Mouse (Mus musculus): ENCODE data around the gene Aass. TPM values are rescaled to one million over a fixed set of nuclear protein-coding genes. Genes with fewer than 3 reads are reported as not detected.

Aass gene
- polyA plus RNA-seq, 1 experiment = not detected

GRCm38 (mm10) chr6:23143980-23144379 lies 11.2 kb upstream of the Aass start:
- Histone ChIP-seq H3K27me3 (ENCODE audit: control insufficient read depth, insufficient read depth, insufficient read length) (no peaks in the 10 kb centered on the region), H3K36me3 (ENCODE audit: control insufficient read depth, insufficient read depth) (no peaks in the 10 kb centered on the region), H3K4me3 (ENCODE audit: insufficient read depth, poor library complexity, severe bottlenecking) (no peak overlapping the region), H3K79me3 (ENCODE audit: low read depth) (no peaks in the 10 kb centered on the region), H3ac (ENCODE audit: control insufficient read depth, insufficient read length, low read depth) (no peak overlapping the region), H3K79me2 (ENCODE audit: control insufficient read depth, insufficient read depth) (no peaks in the 10 kb centered on the region)
- TF ChIP-seq MAX (IDR thresholded peaks at IDR 0.05) = no peak
- TF ChIP-seq CTCF (IDR thresholded peaks at IDR 0.05; ENCODE audit: control insufficient read depth, insufficient read depth, insufficient read length) = no peak
- TF ChIP-seq FOSL1 (IDR thresholded peaks at IDR 0.05; ENCODE audit: insufficient read depth, low read length, poor library complexity, severe bottlenecking) = no peak
- no peak for TF ChIP-seq USF1 (IDR thresholded peaks at IDR 0.05; ENCODE audit: low read depth)
- TF ChIP-seq CEBPB (IDR thresholded peaks at IDR 0.05; ENCODE audit: low read depth) = no peak
- no peak for TF ChIP-seq MYOD1 (IDR thresholded peaks at IDR 0.05; ENCODE audit: control insufficient read depth, insufficient read length, low read depth)
- no peak for TF ChIP-seq MYOG (IDR thresholded peaks at IDR 0.05; ENCODE audit: control insufficient read depth, extremely low read depth, insufficient read length)

DNA sequence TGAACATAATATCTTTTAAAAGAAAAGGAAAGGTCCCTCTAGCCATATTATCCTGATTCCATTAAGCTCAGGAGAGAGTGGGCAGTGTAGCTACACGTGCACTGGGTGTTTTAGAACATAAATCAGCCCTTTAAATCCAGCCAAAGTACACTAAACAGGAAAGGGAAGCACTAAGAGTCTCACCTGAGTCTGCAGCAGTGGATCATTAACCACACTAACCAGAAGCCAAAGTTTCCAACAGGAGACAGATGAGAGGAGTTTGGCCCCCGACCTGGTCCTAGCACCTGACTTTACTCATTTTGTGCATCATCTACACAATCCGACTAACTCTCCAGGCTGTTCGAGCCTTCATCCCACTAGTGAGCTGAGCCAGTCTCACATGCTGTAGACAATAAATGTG lies 1.8 kb downstream of the Aass start:
- Histone ChIP-seq H3ac (ENCODE audit: control insufficient read depth, insufficient read length, low read depth) (no peak overlapping the region), H3K79me3 (ENCODE audit: low read depth) (no peaks in the 10 kb centered on the region), H3K79me2 (ENCODE audit: control insufficient read depth, insufficient read depth) (no peaks in the 10 kb centered on the region), H3K27me3 (ENCODE audit: control insufficient read depth, insufficient read depth, insufficient read length) (no peaks in the 10 kb centered on the region), H3K4me3 (ENCODE audit: insufficient read depth, poor library complexity, severe bottlenecking) (no peak overlapping the region), H3K36me3 (ENCODE audit: control insufficient read depth, insufficient read depth) (no peaks in the 10 kb centered on the region)
- TF ChIP-seq FOSL1 (IDR thresholded peaks at IDR 0.05; ENCODE audit: insufficient read depth, low read length, poor library complexity, severe bottlenecking) = no peak
- TF ChIP-seq CTCF (IDR thresholded peaks at IDR 0.05; ENCODE audit: control insufficient read depth, insufficient read depth, insufficient read length) = no peak
- no peak for TF ChIP-seq USF1 (IDR thresholded peaks at IDR 0.05; ENCODE audit: low read depth)
- no peak for TF ChIP-seq MYOG (IDR thresholded peaks at IDR 0.05; ENCODE audit: control insufficient read depth, extremely low read depth, insufficient read length)

- Histone ChIP-seq H3K79me3 (ENCODE audit: low read depth) (no peaks in the 10 kb centered on the region), H3K79me2 (ENCODE audit: control insufficient read depth, insufficient read depth) (no peaks in the 10 kb centered on the region), H3K4me3 (ENCODE audit: insufficient read depth, poor library complexity, severe bottlenecking) (no peak overlapping the region), H3ac (ENCODE audit: control insufficient read depth, insufficient read length, low read depth) (no peak overlapping the region), H3K36me3 (ENCODE audit: control insufficient read depth, insufficient read depth) (no peaks in the 10 kb centered on the region), H3K27me3 (ENCODE audit: control insufficient read depth, insufficient read depth, insufficient read length) (no peaks in the 10 kb centered on the region)
- TF ChIP-seq MYOG (IDR thresholded peaks at IDR 0.05; ENCODE audit: control insufficient read depth, extremely low read depth, insufficient read length) (no peak), FOSL1 (IDR thresholded peaks at IDR 0.05; ENCODE audit: insufficient read depth, low read length, poor library complexity, severe bottlenecking) (no peak), MYOD1 (IDR thresholded peaks at IDR 0.05; ENCODE audit: control insufficient read depth, insufficient read length, low read depth) (no peak), CEBPB (IDR thresholded peaks at IDR 0.05; ENCODE audit: low read depth) (no peak), USF1 (IDR thresholded peaks at IDR 0.05; ENCODE audit: low read depth) (no peak), MAX (IDR thresholded peaks at IDR 0.05) (no peak), CTCF (IDR thresholded peaks at IDR 0.05; ENCODE audit: control insufficient read depth, insufficient read depth, insufficient read length) (no peak)
Observed at GRCm38 (mm10) chr6:23129201-23129600, 3.6 kb downstream of the Aass start.

GRCm38 (mm10) chr6:23126706-23127105 lies 6.1 kb downstream of the Aass start:
- no peak for TF ChIP-seq CEBPB (IDR thresholded peaks at IDR 0.05; ENCODE audit: low read depth)
- no peak for TF ChIP-seq MYOD1 (IDR thresholded peaks at IDR 0.05; ENCODE audit: control insufficient read depth, insufficient read length, low read depth)
- TF ChIP-seq MYOG (IDR thresholded peaks at IDR 0.05; ENCODE audit: control insufficient read depth, extremely low read depth, insufficient read length) = no peak
- TF ChIP-seq MAX (IDR thresholded peaks at IDR 0.05) = no peak
- no peak for TF ChIP-seq USF1 (IDR thresholded peaks at IDR 0.05; ENCODE audit: low read depth)
- no peak for TF ChIP-seq CTCF (IDR thresholded peaks at IDR 0.05; ENCODE audit: control insufficient read depth, insufficient read depth, insufficient read length)

GRCm38 (mm10) chr6:23125831-23126230 lies 7.0 kb downstream of the Aass start:
- Histone ChIP-seq H3K36me3 (ENCODE audit: control insufficient read depth, insufficient read depth) (no peaks in the 10 kb centered on the region), H3K79me2 (ENCODE audit: control insufficient read depth, insufficient read depth) (no peaks in the 10 kb centered on the region), H3K79me3 (ENCODE audit: low read depth) (no peaks in the 10 kb centered on the region), H3ac (ENCODE audit: control insufficient read depth, insufficient read length, low read depth) (no peak overlapping the region), H3K27me3 (ENCODE audit: control insufficient read depth, insufficient read depth, insufficient read length) (no peaks in the 10 kb centered on the region), H3K4me3 (ENCODE audit: insufficient read depth, poor library complexity, severe bottlenecking) (no peak overlapping the region)
- TF ChIP-seq MYOG (IDR thresholded peaks at IDR 0.05; ENCODE audit: control insufficient read depth, extremely low read depth, insufficient read length) (no peak), MYOD1 (IDR thresholded peaks at IDR 0.05; ENCODE audit: control insufficient read depth, insufficient read length, low read depth) (no peak), USF1 (IDR thresholded peaks at IDR 0.05; ENCODE audit: low read depth) (no peak), CEBPB (IDR thresholded peaks at IDR 0.05; ENCODE audit: low read depth) (no peak), FOSL1 (IDR thresholded peaks at IDR 0.05; ENCODE audit: insufficient read depth, low read length, poor library complexity, severe bottlenecking) (no peak), MAX (IDR thresholded peaks at IDR 0.05) (no peak), CTCF (IDR thresholded peaks at IDR 0.05; ENCODE audit: control insufficient read depth, insufficient read depth, insufficient read length) (no peak)

More at GRCm38 (mm10) chr6:23126706-23127105, 6.1 kb downstream of the Aass start:
- H3K79me3 ChIP-seq (ENCODE audit: low read depth) = no peaks in the 10 kb centered on the region
- no peaks in the 10 kb centered on the region for H3K27me3 ChIP-seq (ENCODE audit: control insufficient read depth, insufficient read depth, insufficient read length)
- no peak overlapping the region for H3ac ChIP-seq (ENCODE audit: control insufficient read depth, insufficient read length, low read depth)
- no peaks in the 10 kb centered on the region for H3K36me3 ChIP-seq (ENCODE audit: control insufficient read depth, insufficient read depth)
- H3K4me3 ChIP-seq (ENCODE audit: insufficient read depth, poor library complexity, severe bottlenecking) = no peak overlapping the region
- no peaks in the 10 kb centered on the region for H3K79me2 ChIP-seq (ENCODE audit: control insufficient read depth, insufficient read depth)

GRCm38 (mm10) chr6:23124823-23125222 lies 8.0 kb downstream of the Aass start:
- H3K79me3 ChIP-seq (ENCODE audit: low read depth) = no peaks in the 10 kb centered on the region
- TF ChIP-seq CEBPB (IDR thresholded peaks at IDR 0.05; ENCODE audit: low read depth) (no peak), MAX (IDR thresholded peaks at IDR 0.05) (no peak), USF1 (IDR thresholded peaks at IDR 0.05; ENCODE audit: low read depth) (no peak), CTCF (IDR thresholded peaks at IDR 0.05; ENCODE audit: control insufficient read depth, insufficient read depth, insufficient read length) (no peak), MYOG (IDR thresholded peaks at IDR 0.05; ENCODE audit: control insufficient read depth, extremely low read depth, insufficient read length) (no peak), FOSL1 (IDR thresholded peaks at IDR 0.05; ENCODE audit: insufficient read depth, low read length, poor library complexity, severe bottlenecking) (no peak), MYOD1 (IDR thresholded peaks at IDR 0.05; ENCODE audit: control insufficient read depth, insufficient read length, low read depth) (no peak)
- H3K79me2 ChIP-seq (ENCODE audit: control insufficient read depth, insufficient read depth) = no peaks in the 10 kb centered on the region
- H3K4me3 ChIP-seq (ENCODE audit: insufficient read depth, poor library complexity, severe bottlenecking) = no peak overlapping the region
- no peaks in the 10 kb centered on the region for H3K36me3 ChIP-seq (ENCODE audit: control insufficient read depth, insufficient read depth)
- H3ac ChIP-seq (ENCODE audit: control insufficient read depth, insufficient read length, low read depth) = no peak overlapping the region
- no peaks in the 10 kb centered on the region for H3K27me3 ChIP-seq (ENCODE audit: control insufficient read depth, insufficient read depth, insufficient read length)
